Mouse (Mus musculus): ENCODE results near the gene Tcf12.

DNA sequence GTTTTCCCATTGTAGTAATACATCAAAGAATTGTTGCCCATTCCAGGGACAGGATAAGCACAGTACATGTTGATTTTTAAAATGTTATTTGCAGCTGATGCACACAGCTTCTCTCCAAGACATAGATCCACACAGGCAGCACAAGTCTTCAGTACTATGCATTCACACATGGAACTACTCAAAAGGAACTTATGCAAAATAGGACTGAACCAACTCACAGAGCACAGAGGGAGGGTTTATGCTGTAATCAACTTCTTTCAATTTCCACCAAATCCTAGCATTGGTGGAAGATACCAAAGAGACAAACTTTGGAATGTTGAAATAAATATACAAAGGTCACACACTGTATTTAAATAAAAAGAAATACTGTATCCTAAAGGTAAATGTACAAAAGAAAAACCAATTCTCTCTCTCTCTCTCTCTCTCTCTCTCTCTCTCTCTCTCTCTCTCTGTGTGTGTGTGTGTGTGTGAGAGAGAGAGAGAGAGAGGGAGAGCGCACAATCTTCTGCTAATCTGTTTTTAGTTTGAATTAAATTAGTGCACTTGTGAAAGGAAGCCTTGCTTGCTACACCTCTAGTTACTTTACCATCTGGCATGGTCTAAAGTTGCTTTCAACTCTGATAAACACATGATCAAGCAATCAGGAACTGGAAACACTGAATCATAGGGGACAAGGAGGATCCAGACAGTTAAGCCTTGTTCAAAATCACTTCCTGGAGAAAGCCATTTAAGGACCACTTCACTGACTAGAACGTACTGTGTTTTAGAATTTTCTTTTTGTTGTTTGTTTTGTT, 215.5 kb downstream of the Tcf12 start:
- TF ChIP-seq MXI1 (IDR thresholded peaks at IDR 0.05; ENCODE audit: low read depth, low read length) (peak; percentile 86), MYC (IDR thresholded peaks at IDR 0.05; ENCODE audit: low read depth, low read length) (peak; percentile 77)

All from CH12.LX (cell line).